Mouse (Mus musculus) bone marrow macrophage, adult 2 months (primary cell): ENCODE measurements around the gene Eif4a2. TPM values are rescaled to one million over a fixed set of nuclear protein-coding genes. Genes with fewer than 3 reads are reported as not detected.

Experiments used
- H3K27ac ChIP-seq: 2 replicates; pipeline ENCODE4 v1.5.1; 2012; ENCODE audit warnings: low read depth, low read length; ENCODE audit not compliant: insufficient read depth
- H3K4me1 ChIP-seq: 2 replicates; pipeline ENCODE4 v1.6.1; 2012; ENCODE audit warnings: low read length; ENCODE audit not compliant: control insufficient read depth, insufficient read depth
- H3K4me3 ChIP-seq: 2 replicates; pipeline ENCODE4 v1.5.1; 2012; ENCODE audit warnings: mild to moderate bottlenecking, low read length, moderate library complexity; ENCODE audit not compliant: insufficient read depth
- CTCF ChIP-seq: IDR thresholded peaks from 2 replicates; pipeline ENCODE4 v1.5.1; 2012; ENCODE audit warnings: low read depth, mild to moderate bottlenecking, low read length, moderate library complexity
- POLR2A ChIP-seq: IDR thresholded peaks from 2 replicates; pipeline ENCODE4 v1.6.1; 2012; ENCODE audit warnings: mild to moderate bottlenecking, low read depth, low read length, borderline replicate concordance
- polyA plus RNA-seq: library from polyadenylated mRNA; stranded (reverse); fragments of >200 nt; gene quantifications from 2 replicates; pipeline ENCODE4 v1.2.4, GENCODE M21; 2012; ENCODE audit not compliant: missing spikeins, insufficient read depth, insufficient read length

Eif4a2 gene
- polyA plus RNA-seq, 1 experiment = 255 TPM

- no peak overlapping the region for H3K4me3 ChIP-seq
- peaks cover 15% of the 10 kb centered on the region for H3K4me1 ChIP-seq
- TF ChIP-seq POLR2A (no peak), CTCF (no peak)
- H3K27ac ChIP-seq = no peak overlapping the region
Measured at GRCm38 (mm10) chr16:23148936-23149335, 41.7 kb downstream of the Eif4a2 start.

DNA sequence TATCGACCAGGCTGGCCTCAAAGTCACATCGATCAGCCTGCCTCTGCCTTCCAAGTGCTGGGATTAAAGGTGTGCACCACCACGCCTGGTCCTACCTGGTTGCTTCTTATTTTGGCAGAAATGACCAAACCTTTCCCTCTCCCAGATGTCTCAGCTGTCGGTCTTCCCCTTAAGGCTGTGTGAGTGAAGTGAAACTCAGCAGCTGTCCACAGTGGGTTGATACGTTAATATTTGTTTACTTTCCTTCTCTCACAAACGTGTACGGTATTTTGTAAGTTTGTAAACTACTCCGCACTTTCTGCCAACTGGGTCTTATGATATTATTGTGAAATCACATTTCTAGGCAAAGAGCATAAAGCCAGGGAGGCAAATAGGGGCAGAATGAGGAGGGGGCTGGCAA, 42.2 kb downstream of the Eif4a2 start:
- peaks cover 11% of the 10 kb centered on the region for H3K4me1 ChIP-seq
- H3K4me3 ChIP-seq = no peak overlapping the region
- no peak overlapping the region for H3K27ac ChIP-seq
- TF ChIP-seq CTCF (no peak), POLR2A (no peak)

- Histone ChIP-seq H3K4me1 (peaks cover 5% of the 10 kb centered on the region; the same call in 1 of the 2 replicates), H3K27ac (no peak overlapping the region), H3K4me3 (no peak overlapping the region)
- no peak for TF ChIP-seq CTCF
Measured at GRCm38 (mm10) chr16:23151423-23151822, 44.2 kb downstream of the Eif4a2 start.

GRCm38 (mm10) chr16:23154261-23154660, 47.0 kb downstream of the Eif4a2 start:
- Histone ChIP-seq H3K4me1 (peaks cover 6% of the 10 kb centered on the region; the same call in 1 of the 2 replicates), H3K4me3 (no peak overlapping the region), H3K27ac (no peak overlapping the region)
- TF ChIP-seq CTCF (no peak), POLR2A (no peak)

DNA sequence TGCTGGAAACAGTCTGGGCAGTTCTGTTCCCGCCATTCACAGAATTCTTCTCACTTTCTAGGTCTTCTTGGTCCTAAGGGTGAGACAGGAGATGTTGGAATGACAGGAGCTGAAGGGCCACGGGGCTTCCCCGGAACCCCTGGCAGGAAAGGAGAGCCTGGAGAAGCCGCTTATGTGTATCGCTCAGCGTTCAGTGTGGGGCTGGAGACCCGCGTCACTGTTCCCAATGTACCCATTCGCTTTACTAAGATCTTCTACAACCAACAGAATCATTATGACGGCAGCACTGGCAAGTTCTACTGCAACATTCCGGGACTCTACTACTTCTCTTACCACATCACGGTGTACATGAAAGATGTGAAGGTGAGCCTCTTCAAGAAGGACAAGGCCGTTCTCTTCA, 49.8 kb downstream of the Eif4a2 start:
- H3K4me3 ChIP-seq = no peak overlapping the region
- no peak overlapping the region for H3K27ac ChIP-seq
- H3K4me1 ChIP-seq = peaks cover 10% of the 10 kb centered on the region
- TF ChIP-seq POLR2A = no peak
- TF ChIP-seq CTCF = no peak

DNA sequence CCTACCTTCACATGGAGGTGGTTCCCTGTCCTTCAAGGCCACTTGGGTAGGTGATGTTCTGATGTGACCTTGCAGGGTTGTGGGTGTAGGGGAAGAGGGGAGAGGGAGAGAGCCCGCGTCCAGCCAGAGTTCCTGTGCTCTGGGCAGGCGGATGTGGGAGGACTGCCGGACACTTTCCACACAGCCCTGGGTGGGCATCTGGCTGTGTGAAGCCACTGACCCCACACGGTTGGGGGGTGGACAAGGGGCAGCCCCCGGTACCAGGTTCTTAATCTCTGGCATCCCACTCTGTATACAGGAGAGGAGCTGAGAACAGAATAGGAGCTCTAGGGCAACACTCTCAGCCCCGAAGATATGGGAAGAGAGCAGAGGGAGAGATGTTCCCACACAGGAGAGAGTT, 51.0 kb downstream of the Eif4a2 start:
- no peak overlapping the region for H3K27ac ChIP-seq
- TF ChIP-seq CTCF = no peak
- no peak for TF ChIP-seq POLR2A

DNA sequence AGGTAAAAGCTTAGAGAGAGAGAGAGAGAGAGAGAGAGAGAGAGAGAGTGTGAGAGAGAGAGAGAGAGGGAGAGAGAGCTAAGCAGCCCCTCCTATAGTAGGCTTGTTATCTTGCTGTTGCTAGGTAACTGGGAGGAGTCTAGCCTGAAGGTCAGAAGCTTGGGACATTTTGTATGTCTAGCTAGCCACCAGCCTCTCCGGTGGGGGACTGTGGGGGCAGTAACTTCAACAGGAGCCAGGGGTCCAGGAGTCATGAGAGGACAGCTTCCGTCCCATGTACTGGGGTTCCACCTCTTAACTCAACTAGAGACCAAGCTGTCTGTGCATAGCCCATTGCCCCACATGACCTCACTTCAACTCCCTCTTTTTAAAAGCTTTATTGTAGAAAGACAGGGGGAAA, 51.7 kb downstream of the Eif4a2 start:
- no peak for TF ChIP-seq POLR2A
- no peak for TF ChIP-seq CTCF
- no peak overlapping the region for H3K27ac ChIP-seq
- peaks cover 10% of the 10 kb centered on the region for H3K4me1 ChIP-seq
- H3K4me3 ChIP-seq = no peak overlapping the region

More for the DNA sequence above, 51.0 kb downstream of the Eif4a2 start:
- H3K4me3 ChIP-seq = no peak overlapping the region
- H3K4me1 ChIP-seq = peaks cover 10% of the 10 kb centered on the region

GRCm38 (mm10) chr16:23159749-23160148, 52.5 kb downstream of the Eif4a2 start:
- no peak overlapping the region for H3K27ac ChIP-seq
- TF ChIP-seq POLR2A = no peak
- TF ChIP-seq CTCF = no peak
- no peak overlapping the region for H3K4me3 ChIP-seq
- H3K4me1 ChIP-seq = peaks cover 10% of the 10 kb centered on the region

GRCm38 (mm10) chr16:23162116-23162515, 54.9 kb downstream of the Eif4a2 start:
- TF ChIP-seq CTCF = no peak
- TF ChIP-seq POLR2A = no peak
- Histone ChIP-seq H3K27ac (no peak overlapping the region), H3K4me1 (peaks cover 20% of the 10 kb centered on the region), H3K4me3 (no peak overlapping the region)

Other genes starting within 250 kb of the Eif4a2 start
- gene Tbccd1, start 249.8 kb upstream of the Eif4a2 start, polyA plus RNA-seq = 16.1 and 17.4 TPM in 2 replicates
- 75.6 and 78.0 TPM in 2 replicates for gene Dnajb11, start 249.6 kb upstream of the Eif4a2 start, polyA plus RNA-seq
- gene Ahsg, start 216.2 kb upstream of the Eif4a2 start, polyA plus RNA-seq = not detected in 2 replicates
- gene Fetub, start 189.1 kb upstream of the Eif4a2 start, polyA plus RNA-seq = not detected in 2 replicates
- not detected in 2 replicates for gene Hrg, start 156.4 kb upstream of the Eif4a2 start, polyA plus RNA-seq
- not detected in 2 replicates for gene Kng2, start 78.0 kb upstream of the Eif4a2 start, polyA plus RNA-seq
- gene Kng1, start 49.6 kb upstream of the Eif4a2 start, polyA plus RNA-seq = not detected in 2 replicates
- gene Rfc4, start 20.3 kb downstream of the Eif4a2 start, polyA plus RNA-seq = 10.6 and 14.5 TPM in 2 replicates
- gene Adipoq, start 39.1 kb downstream of the Eif4a2 start, polyA plus RNA-seq = not detected in 2 replicates
- gene St6gal1, start 117.3 kb downstream of the Eif4a2 start, polyA plus RNA-seq = 66.4 and 77.2 TPM in 2 replicates